Mouse (Mus musculus) embryo, embryonic 11 days (tissue): Measurements from ENCODE around the gene Olfr1364.
A peak's percentile ranks its signal among the peaks of the same experiment; 100 is the strongest.

Source experiments
- DNase-seq: peaks from one replicate; pipeline ENCODE4 v3.0.0-alpha.2; 2015

Olfr1364 gene

DNA sequence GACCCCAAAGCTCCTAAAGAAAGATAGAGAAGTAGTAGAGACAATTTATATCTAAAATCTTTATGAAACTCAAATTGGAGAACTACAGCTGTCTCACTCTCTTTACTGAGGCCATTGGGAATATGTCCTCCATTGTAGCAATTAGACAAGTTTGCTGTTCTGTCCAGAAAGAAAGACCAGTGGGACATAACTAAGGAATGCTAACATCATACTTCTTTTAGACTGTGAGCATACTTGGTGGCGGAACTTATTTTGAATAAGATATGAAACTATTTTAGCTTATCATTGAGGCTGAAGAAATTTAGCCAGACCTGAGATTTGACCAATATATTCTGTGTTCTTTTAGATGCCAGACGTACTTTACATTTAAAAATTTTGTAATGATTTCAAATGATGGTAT is at the start of gene Olfr1364:
Olfr1364 (minus strand) TSS at position 101 of the 400 bp plus-strand sequence.
- DNase-seq = no peak

DNA sequence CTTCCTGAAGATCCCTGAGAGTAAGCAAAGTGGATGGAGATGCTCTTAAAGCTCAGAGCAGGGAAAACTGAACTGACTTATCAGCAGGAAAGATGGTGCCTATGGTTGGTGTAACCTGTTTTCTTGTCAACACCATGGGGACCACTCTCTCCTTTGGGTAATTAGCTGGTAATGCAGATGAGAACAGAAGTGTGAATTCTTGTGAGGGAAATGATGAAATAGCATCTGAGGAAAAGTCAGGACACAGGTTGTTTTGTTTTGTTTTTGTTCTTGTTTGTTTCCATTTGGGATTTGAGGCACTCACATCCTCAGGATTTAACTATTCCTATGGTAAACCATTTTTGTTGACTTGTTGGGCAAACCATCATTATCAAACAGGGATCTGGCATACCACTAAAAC is 32.4 kb upstream of the Olfr1364 start, which contains the start of gene Olfr1362:
Olfr1362 (minus strand) TSS at position 101 of the 400 bp plus-strand sequence.
- peak; percentile 4 for DNase-seq

DNA sequence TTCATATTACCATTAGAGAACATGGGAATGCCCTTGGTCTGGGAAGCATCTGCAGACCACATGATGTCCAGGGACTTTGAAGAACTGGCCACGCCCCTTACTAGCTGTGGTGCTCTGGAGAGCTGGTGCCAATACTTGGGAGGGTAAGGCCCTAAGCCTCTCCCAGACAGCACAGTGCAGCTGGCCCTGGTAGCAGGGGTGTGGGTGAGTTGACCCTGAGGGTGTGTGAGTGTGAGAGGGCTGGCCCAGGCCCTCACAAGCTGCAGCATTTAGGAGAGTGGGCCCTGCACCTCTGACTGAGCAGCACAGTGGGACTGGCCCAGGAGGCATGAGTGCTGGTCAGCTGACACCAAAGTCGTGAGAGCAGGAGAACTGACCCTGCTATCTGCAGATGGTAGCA is 10.1 kb upstream of the Olfr1364 start:
- DNase-seq = no peak

DNA sequence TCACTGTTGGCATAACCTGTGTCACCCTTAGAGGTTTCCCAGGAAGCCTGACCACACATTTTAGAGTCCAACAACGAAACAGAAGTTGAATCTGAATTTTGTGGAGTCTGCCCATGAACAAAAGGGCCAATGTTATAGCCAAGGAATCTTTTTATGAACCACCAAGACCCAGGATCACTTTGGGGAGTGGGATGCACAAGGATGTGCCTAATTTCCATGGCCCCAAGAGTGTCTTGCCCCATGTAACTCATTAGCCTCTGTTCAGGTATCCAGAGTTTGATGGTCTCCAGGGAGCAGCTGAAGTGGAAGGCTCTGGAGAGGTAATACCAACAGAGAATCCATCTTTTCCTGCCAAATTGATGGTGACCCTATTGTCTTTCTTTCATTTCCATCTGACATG is 21.8 kb downstream of the Olfr1364 start, which contains the start of gene Olfr1535:
Olfr1535 (minus strand) TSS at position 101 of the 400 bp plus-strand sequence.
- DNase-seq = no peak

DNA sequence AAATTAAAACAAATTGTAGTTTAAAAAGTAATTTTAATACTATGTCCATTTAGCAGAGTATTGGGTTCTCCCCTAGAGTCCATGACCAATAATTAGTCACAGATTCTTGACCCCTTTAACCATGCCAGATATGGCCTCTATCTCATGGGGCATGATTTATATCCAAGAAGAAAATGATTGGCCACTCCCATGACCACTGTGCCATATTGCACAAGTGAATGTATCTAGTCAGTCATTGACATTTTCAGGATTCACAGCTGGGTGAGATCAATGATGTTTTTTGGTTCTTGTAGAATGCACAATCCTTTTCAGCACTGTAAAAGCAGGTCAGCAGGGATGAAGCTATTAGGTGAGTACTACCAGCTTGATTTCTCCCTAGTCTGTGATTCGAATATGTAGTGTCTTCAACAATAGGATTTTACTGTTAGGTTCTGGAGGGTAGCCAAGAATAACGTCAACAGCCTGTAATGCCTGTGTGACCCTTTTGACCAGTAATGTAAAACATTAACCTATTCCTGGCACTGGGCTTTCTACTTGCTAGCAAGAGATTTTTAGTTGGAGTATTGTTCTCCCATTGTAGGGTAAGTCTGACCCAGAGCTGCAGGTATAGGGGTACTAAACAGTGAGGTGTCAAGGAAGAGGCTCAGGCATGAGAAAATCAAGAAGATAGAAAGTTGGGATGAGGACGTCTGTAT is 31.0 kb downstream of the Olfr1364 start:
- no peak for DNase-seq

DNA sequence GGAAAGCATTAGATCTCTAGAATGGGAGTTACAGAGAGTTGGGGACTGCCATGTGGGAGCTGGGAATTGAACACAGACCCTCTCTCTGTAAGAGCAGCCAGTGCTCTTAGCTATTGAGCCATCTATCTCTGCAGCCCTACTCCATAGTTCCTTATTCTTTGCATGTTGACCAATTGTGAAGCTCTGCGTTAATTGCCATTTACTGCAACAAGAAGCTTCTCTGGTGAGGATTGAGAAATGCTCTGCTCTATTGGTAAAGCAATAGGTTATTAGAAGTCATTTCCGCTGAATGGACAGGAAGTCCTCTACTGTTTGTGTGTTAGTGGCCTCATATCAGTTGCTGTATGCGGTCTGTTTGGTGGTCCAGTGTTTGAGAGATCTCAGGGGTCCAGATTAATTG is 32.1 kb downstream of the Olfr1364 start:
- no peak for DNase-seq

DNA sequence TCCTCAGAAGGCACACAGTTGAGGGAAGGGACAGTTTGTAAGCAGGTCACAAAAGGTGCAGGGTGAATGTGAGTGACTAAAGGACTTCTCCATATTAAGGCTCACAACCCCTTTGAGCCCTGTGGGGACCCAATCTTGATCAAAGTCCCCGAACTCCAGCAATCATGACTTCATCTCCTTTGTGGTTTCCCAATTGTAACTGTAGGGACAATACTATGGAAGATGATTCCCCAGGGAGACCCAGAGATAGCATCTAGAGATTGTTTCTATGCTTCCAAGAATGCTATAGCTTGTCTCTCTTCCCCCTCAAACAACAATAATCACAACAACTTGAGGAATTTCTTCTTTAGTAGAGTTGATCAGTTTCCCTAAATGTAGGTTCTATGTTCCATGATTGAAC is 38.9 kb downstream of the Olfr1364 start, which contains the start of gene Olfr1366:
Olfr1366 (minus strand) TSS at position 101 of the 400 bp plus-strand sequence.
- DNase-seq = no peak

DNA sequence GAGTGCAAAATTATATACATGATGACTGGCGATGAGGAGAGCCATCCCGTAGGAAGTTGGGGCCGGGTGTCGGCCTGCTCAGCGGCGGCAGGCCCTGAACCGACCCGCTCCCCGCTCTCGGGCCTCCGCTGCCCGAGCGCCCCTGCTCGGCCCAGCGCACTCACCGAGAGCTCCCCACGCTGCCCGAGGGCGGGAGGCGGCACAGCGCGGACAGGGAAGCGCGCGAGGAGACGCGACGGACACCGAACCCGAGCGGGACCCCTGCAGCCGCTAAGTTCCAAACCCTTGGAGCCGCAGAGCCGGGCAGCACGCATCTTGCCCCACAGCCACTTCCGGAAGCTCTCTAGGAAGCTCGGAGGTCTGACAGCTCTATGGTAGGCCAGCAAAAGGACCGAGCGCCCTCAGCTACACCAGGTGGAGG is 50.8 kb downstream of the Olfr1364 start, which contains the start of gene Zkscan8:
Zkscan8 (minus strand) TSS at position 340 of the 421 bp plus-strand sequence.
- peak; percentile 92 for DNase-seq

DNA sequence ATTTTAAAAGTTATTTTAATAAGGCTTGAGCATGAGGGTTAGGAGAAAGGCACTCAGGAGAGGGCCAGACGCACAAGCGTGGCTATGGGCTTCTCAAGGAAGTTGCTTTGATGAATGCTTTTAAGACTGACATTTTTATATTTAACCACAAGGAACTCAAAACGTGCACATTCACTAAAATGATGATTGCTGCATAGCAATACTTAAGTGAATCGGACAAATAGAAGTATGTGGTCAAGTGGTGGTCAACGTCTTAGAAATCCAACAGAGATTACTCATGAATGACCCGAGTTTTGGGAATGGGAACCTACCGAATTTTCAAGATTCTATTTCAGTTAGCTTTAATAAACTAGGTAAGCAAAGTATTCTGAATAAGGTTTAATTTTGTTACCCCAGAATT is 51.4 kb downstream of the Olfr1364 start:
- DNase-seq = peak; percentile 11
